Mouse (Mus musculus) NIH3T3 (cell line): ENCODE measurements around the gene Rbbp6.
A peak's percentile ranks its signal among the peaks of the same experiment; 100 is the strongest.

Source experiments
- DNase-seq: peaks from one replicate; pipeline ENCODE4 v3.0.0-alpha.2; 2012; ENCODE audit warnings: low read depth

Gene Rbbp6

DNA sequence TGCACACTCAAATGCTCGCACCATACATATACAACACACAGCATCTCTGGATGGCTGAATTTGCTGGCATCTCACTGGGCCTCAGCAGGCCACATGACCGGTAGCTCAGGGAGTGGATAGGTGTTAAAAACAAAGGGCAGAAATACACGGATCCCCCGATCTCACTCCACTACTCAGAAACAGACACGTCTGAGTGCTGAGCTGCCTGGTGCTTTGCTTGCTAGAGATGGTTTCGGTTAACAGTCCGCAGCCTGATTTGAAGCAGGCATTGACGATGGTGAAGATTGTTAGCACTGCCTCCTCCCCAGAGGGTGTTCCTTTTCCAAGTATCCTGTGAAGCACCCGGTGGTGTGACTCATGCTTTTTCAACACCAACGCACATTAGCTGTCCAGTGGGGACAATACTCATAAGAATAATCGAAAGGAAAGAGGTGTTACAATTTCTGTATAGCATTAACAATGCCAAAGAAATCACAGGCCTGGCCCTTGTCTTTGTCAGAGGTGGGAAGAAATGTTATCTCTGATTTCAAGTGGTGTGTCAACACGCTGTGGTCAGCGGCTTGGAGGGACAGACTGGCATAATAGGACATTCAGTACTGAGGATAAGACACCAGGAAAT is 81.1 kb downstream of the Rbbp6 start:
- peak; percentile 51 for DNase-seq
